Mouse (Mus musculus) CH12.LX (cell line): ENCODE data around the gene Gm7247. TPM values are rescaled to one million over a fixed set of nuclear protein-coding genes. Genes with fewer than 3 reads are reported as not detected.

Experiments
- DNase-seq: peaks from one replicate; pipeline ENCODE4 v3.0.0-alpha.2; 2013; ENCODE audit errors: extremely low read depth
- H3K27ac ChIP-seq: 2 replicates; pipeline ENCODE4 v1.5.1; 2012; ENCODE audit warnings: low read depth, mild to moderate bottlenecking, control low read depth, moderate library complexity; ENCODE audit not compliant: insufficient read depth
- H3K27me3 ChIP-seq: replicated peaks from 2 replicates; pipeline ENCODE3; 2012; ENCODE audit warnings: inconsistent platforms
- H3K36me3 ChIP-seq, 2 experiments: replicated peaks in 1 of 2; 2 replicates each; pipeline versions ENCODE3 to v1.6.1; 2012; ENCODE audit warnings: inconsistent platforms in 1 of 2, low read length in 1 of 2, mild to moderate bottlenecking in 1 of 2, mixed read lengths in 1 of 2, moderate library complexity in 1 of 2; ENCODE audit not compliant: control insufficient read depth in 1 of 2, insufficient read depth in 1 of 2
- H3K4me1 ChIP-seq, 2 experiments: 2 replicates each; pipeline ENCODE4 v1.6.1; 2012; ENCODE audit warnings: inconsistent platforms in 1 of 2, moderate library complexity in 1 of 2; ENCODE audit not compliant: insufficient read depth in 2 of 2, control insufficient read depth in 1 of 2
- H3K4me2 ChIP-seq: 2 replicates; pipeline ENCODE4 v1.6.1; 2012; ENCODE audit warnings: low read depth, mild to moderate bottlenecking, control low read depth; ENCODE audit not compliant: poor library complexity, insufficient read depth, severe bottlenecking
- H3K4me3 ChIP-seq, 3 experiments: fragments of 150-350 bp in 1 of 3; sonication (generic) in 1 of 3; replicated peaks in 1 of 3; 2 replicates each; pipeline versions ENCODE3 to v1.5.1; 2011 to 2012; ENCODE audit warnings: low read depth in 2 of 3, low read length in 2 of 3, mild to moderate bottlenecking in 2 of 3, moderate library complexity in 2 of 3, control low read depth in 1 of 3, improper control_type of control experiment in 1 of 3, inconsistent platforms in 1 of 3, mixed read lengths in 1 of 3; ENCODE audit not compliant: poor library complexity in 1 of 3
- H3K79me2 ChIP-seq: replicated peaks from 2 replicates; pipeline ENCODE4 v1.6.1; 2012; ENCODE audit warnings: mild to moderate bottlenecking, moderate library complexity; ENCODE audit not compliant: control insufficient read depth, poor library complexity, insufficient read depth, severe bottlenecking; ENCODE audit errors: extremely low read depth
- H3K9ac ChIP-seq: 2 replicates; pipeline ENCODE4 v1.6.1; 2012; ENCODE audit warnings: low read depth, mild to moderate bottlenecking, control low read depth, moderate library complexity; ENCODE audit not compliant: insufficient read depth
- H3K9me3 ChIP-seq: replicated peaks from 2 replicates; pipeline ENCODE3; 2012; ENCODE audit warnings: low read length, inconsistent platforms, mixed read lengths
- CHD1 ChIP-seq: IDR thresholded peaks from 2 replicates; pipeline ENCODE4 v1.6.1; 2012; ENCODE audit warnings: low read depth, low read length, improper control_type of control experiment, inconsistent platforms
- CHD2 ChIP-seq: IDR thresholded peaks from 2 replicates; pipeline ENCODE4 v1.6.1; 2011; ENCODE audit warnings: low read length, improper control_type of control experiment
- CTCF ChIP-seq, 2 experiments: IDR thresholded peaks in 1 of 2; conservative IDR thresholded peaks in 1 of 2; 2 replicates each; pipeline ENCODE4 v1.5.1; 2011 to 2012; ENCODE audit warnings: low read depth in 2 of 2, low read length in 2 of 2, improper control_type of control experiment in 1 of 2, inconsistent platforms in 1 of 2, mild to moderate bottlenecking in 1 of 2, moderate library complexity in 1 of 2
- ELF1 ChIP-seq: IDR thresholded peaks from 2 replicates; pipeline ENCODE4 v1.6.1; 2014; ENCODE audit warnings: low read depth, mild to moderate bottlenecking, inconsistent platforms, low read length, improper control_type of control experiment
- EP300 ChIP-seq: IDR thresholded peaks from 2 replicates; pipeline ENCODE4 v1.6.1; 2011; ENCODE audit warnings: low read length, improper control_type of control experiment
- ETS1 ChIP-seq: conservative IDR thresholded peaks from 2 replicates; pipeline ENCODE4 v1.6.1; 2012; ENCODE audit warnings: low read depth, mild to moderate bottlenecking, inconsistent platforms, low read length, improper control_type of control experiment, moderate library complexity
- JUN ChIP-seq: IDR thresholded peaks from 2 replicates; pipeline ENCODE4 v1.6.1; 2011; ENCODE audit warnings: low read depth, mild to moderate bottlenecking, low read length, improper control_type of control experiment, moderate library complexity; ENCODE audit not compliant: insufficient read depth
- KAT2A ChIP-seq: IDR thresholded peaks from 2 replicates; pipeline ENCODE4 v1.6.1; 2012; ENCODE audit warnings: low read length, improper control_type of control experiment, inconsistent platforms; ENCODE audit not compliant: insufficient replicate concordance
- MAFK ChIP-seq: IDR thresholded peaks from 2 replicates; pipeline ENCODE4 v1.6.1; 2011; ENCODE audit warnings: low read length, improper control_type of control experiment; ENCODE audit not compliant: insufficient replicate concordance
- MAX ChIP-seq: IDR thresholded peaks from 2 replicates; pipeline ENCODE4 v1.6.1; 2011; ENCODE audit warnings: low read length, improper control_type of control experiment
- MAZ ChIP-seq: IDR thresholded peaks from 2 replicates; pipeline ENCODE4 v1.6.1; 2012; ENCODE audit warnings: low read depth, mild to moderate bottlenecking, inconsistent platforms, low read length, improper control_type of control experiment, moderate library complexity
- NRF1 ChIP-seq: IDR thresholded peaks from 2 replicates; pipeline ENCODE4 v1.6.1; 2014; ENCODE audit warnings: low read depth, mild to moderate bottlenecking, inconsistent platforms, low read length, improper control_type of control experiment, moderate library complexity
- PAX5 ChIP-seq: IDR thresholded peaks from 2 replicates; pipeline ENCODE4 v1.6.1; 2012; ENCODE audit warnings: low read length, inconsistent platforms, mixed read lengths
- SIN3A ChIP-seq: IDR thresholded peaks from 2 replicates; pipeline ENCODE4 v1.6.1; 2012; ENCODE audit warnings: low read length, improper control_type of control experiment, inconsistent platforms
- SMC3 ChIP-seq: IDR thresholded peaks from 2 replicates; pipeline ENCODE4 v1.6.1; 2011; ENCODE audit warnings: low read depth, low read length, improper control_type of control experiment
- TBP ChIP-seq: conservative IDR thresholded peaks from 2 replicates; pipeline ENCODE4 v1.6.1; 2011; ENCODE audit warnings: low read depth, low read length, improper control_type of control experiment
- UBTF ChIP-seq: IDR thresholded peaks from 2 replicates; pipeline ENCODE4 v1.6.1; 2012; ENCODE audit warnings: low read depth, mild to moderate bottlenecking, inconsistent platforms, low read length, improper control_type of control experiment, moderate library complexity
- USF1 ChIP-seq: IDR thresholded peaks from 2 replicates; pipeline ENCODE4 v1.6.1; 2014; ENCODE audit warnings: low read depth, mild to moderate bottlenecking, inconsistent platforms, low read length, improper control_type of control experiment
- ZMIZ1 ChIP-seq: IDR thresholded peaks from 2 replicates; pipeline ENCODE4 v1.6.1; 2012; ENCODE audit warnings: low read depth, mild to moderate bottlenecking, inconsistent platforms, low read length, improper control_type of control experiment
- dilution Hi-C: fragments of 300-500 bp; cut with MboI; formaldehyde crosslinking; loops from 2 replicates; pipeline ENCODE4 v1.14.3; 2020; ENCODE audit warnings: low sequenced_read_pairs; ENCODE audit not compliant: extremely low pct_unique_long_range_greater_than_20kb, extremely low pct_ligation_motif_present
- in situ Hi-C: fragments of 300-500 bp; cut with MboI; formaldehyde crosslinking; loops from 3 replicates; pipeline ENCODE4 v1.14.3; 2019; ENCODE audit warnings: low sequenced_read_pairs, low pct_ligation_motif_present, low pct_unique_long_range_greater_than_20kb, mixed read lengths
- polyA plus RNA-seq: library from polyadenylated mRNA; unstranded; fragments of >175 nt; gene quantifications from 2 replicates; pipeline ENCODE4 v1.2.1, GENCODE M21; 2012; ENCODE audit warnings: low read depth; ENCODE audit not compliant: insufficient read length
- total RNA-seq, 2 experiments: library from RNA; depleted of rRNA; stranded (reverse); fragments of 300-350 nt in 1 of 2; fragments of >200 nt in 1 of 2; gene quantifications; 2 replicates each; pipeline ENCODE4 v1.2.3; 2012 to 2014

The Gm7247 gene
- total and polyA plus RNA-seq, 3 experiments, result not detected

DNA sequence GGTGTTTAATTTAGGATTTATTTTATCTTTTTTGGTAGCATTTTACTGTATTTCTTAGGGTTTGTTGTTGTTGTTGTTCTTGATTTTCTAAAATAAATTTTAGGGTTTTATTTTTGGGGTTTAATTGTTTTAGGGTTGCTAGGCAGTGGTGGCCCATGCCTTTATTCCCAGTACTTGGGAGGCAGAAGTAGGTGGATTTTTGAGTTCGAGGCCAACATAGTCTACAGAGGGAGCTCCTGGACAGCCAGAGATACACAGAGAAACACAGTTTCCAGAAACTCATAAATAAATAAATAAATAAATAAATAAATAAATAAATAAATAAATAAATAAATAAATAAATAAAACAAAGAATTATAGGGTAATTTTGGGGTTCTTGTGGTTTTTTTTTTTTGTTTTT is 122.1 kb downstream of the Gm7247 start:
- Histone ChIP-seq H3K9me3 (no peaks in the 10 kb centered on the region), H3K27ac (no peak overlapping the region), H3K27me3 (no peaks in the 10 kb centered on the region), H3K36me3 (no peaks in the 10 kb centered on the region), H3K79me2 (peaks cover 21% of the 10 kb centered on the region; the same call in 1 of the 2 replicates), H3K4me3 (peak overlapping the region in 1 of 3 experiments; percentile 13), H3K4me2 (no peak overlapping the region), H3K9ac (no peak overlapping the region), H3K4me1 (peaks cover 0 to 2% of the 10 kb centered on the region in 2 experiments; a peak in 2 of 4 replicates)
- dilution Hi-C loops, result no loop called here
- in situ Hi-C loops, result no loop called here
- DNase-seq, result no peak
- TF ChIP-seq KAT2A (no peak), NRF1 (no peak), JUN (no peak), MAX (no peak), USF1 (no peak), MAZ (no peak), UBTF (no peak), CTCF (conservative IDR thresholded peaks at IDR 0.05 in 1 of 2, IDR thresholded peaks at IDR 0.05 in 1 of 2; ENCODE audit: low read depth in 2 of 2, low read length in 2 of 2) (no peak), ELF1 (no peak), ETS1 (no peak), MAFK (no peak), SMC3 (no peak), CHD1 (no peak), SIN3A (no peak), PAX5 (no peak), EP300 (no peak), ZMIZ1 (no peak), TBP (no peak)

DNA sequence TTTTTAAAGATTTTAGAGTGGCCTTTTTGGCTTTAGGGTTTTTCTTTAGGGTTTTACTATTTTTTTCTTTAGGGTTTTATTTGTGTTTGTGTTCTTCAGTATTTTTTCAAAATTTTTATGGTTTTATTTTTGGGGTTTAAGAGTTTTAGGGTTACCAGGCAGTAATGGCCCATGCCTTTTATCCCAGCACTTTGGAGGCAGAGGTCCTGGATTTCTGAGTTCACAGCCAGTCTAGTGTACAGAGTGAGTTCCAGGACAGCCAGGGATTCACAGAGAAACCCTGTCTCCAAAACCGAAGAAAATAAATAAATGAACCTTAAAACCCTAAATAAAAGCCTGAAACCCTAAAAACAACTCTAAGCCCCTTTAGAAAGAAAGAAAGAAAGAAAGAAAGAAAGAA is 124.6 kb downstream of the Gm7247 start:
- H3K4me1 ChIP-seq, result no peaks in the 10 kb centered on the region
- no peak overlapping the region for H3K27ac ChIP-seq
- DNase-seq, result no peak
- no peaks in the 10 kb centered on the region for H3K9me3 ChIP-seq
- H3K4me2 ChIP-seq, result no peak overlapping the region
- no peaks in the 10 kb centered on the region for H3K36me3 ChIP-seq
- no peak for TF ChIP-seq EP300
- no peak for TF ChIP-seq CHD2
- dilution Hi-C loops, result no loop called here
- in situ Hi-C loops, result no loop called here
- H3K4me3 ChIP-seq, result no peak overlapping the region
- H3K27me3 ChIP-seq, result no peaks in the 10 kb centered on the region
- H3K9ac ChIP-seq, result no peak overlapping the region
- peaks cover 5% of the 10 kb centered on the region; the same call in 1 of the 2 replicates for H3K79me2 ChIP-seq
